Mouse (Mus musculus) embryonic fibroblast, embryonic 13.5 days (primary cell): ENCODE measurements around the gene Pofut2.

Source experiments
- CTCF ChIP-seq: IDR thresholded peaks from 2 replicates; pipeline ENCODE4 v1.5.1; 2011; ENCODE audit warnings: mild to moderate bottlenecking, control low read depth, low read length, moderate library complexity, borderline replicate concordance; ENCODE audit not compliant: insufficient read depth
- POLR2A ChIP-seq: IDR thresholded peaks from 2 replicates; pipeline ENCODE4 v1.6.1; 2011; ENCODE audit warnings: low read depth, mild to moderate bottlenecking, control low read depth, low read length, moderate library complexity

GRCm38 (mm10) chr10:77304362-77304761 is 45.3 kb downstream of the Pofut2 start:
- no peak for TF ChIP-seq CTCF
- no peak for TF ChIP-seq POLR2A
